Mouse (Mus musculus) T-cell, adult 66 days (primary cell): ENCODE results near the gene Rpl19. TPM values are rescaled to one million over a fixed set of nuclear protein-coding genes. Genes with fewer than 3 reads are reported as not detected.

Experiments used
- total RNA-seq, 2 experiments: library from RNA; stranded (reverse); gene quantifications; 3 replicates in 1 of 2; 4 replicates in 1 of 2; pipeline ENCODE4 v1.2.4; 2023

The Rpl19 gene
- 1,000 to 10,000 TPM; 2,560 to 2,813 TPM for total RNA-seq

DNA sequence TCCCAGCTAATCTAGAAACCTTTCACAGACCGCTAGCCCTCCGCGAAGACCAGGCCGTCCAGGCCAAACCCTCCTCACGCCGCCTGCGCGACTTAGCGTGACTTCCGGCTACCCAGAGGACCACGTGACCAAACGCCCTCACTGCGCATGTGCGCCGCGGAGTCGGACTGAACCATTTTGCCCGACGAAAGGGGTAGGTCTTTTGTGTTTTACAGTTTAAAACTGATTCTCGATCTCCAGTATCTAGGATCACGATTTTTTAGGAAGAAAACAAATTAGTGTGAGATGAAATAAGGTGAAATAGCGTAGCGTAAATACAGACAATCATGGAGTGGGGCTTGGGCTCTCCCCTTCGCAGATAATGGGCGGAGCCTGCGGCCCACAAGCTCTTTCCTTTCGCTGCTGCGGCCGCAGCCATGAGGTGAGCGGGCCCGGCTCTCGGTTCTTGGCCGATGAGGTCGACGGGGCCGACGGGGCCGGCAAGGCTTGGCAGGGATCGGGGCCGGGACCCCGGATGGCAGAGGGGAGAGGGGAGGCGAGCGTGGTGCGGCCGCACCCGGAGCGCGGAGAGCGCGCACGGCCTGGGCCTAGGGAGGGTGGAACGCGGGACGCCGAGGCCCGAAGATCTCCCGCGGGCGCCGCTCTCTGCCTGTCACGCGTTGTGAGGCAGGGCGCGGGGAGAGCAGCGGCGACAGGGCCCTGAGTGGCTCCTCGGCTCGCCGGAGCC lies at the start of gene Rpl19:
Rpl19 (plus strand) TSS at position 141 of the 727 bp plus-strand sequence.

DNA sequence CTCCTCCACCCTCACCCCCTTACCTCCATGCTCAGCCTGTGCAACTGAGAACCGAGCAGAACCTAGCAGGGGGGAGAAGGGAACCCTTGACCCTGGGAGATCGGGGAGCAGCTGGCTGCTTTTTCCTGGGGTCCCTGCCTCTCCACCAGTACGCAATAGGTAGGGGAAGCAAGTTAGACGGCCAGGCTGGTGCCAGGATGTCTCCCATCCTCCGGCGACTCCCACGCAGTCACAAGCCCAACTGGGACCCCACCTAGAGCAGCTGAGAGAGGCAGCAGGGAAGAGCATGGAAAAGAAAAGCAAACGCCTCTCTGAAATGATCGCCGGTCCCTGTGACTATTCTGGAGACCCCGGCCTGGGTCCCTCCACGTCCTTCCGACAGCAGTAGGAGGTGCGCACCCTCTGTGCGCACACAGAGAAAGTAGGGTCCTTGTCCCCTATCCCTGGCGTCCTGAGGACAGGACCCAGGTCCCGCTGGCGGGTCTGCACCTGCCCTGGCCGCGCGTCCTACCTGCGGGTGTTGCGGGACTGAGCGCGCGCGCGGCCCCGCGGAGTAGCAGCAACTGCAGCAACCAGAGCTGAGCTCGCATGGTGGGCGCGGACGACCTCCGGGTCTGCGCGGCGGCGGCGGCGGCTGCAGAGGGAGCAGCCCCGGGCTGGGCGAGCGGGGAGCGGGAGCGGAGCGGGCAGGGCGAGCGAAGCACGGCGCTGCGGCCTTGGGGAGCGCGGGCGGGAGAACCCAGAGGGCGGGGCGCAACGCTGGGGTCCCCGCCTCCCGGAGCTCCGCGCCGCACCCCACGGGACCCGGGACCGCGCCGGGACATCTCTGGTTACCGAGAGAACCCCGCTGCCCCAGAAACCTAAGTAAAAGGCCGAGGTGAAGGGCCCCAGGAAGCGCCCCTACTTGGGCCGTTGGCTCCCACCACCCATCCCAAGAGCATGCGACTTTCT lies 40.5 kb upstream of the Rpl19 start, which contains the start of gene Plxdc1:
Plxdc1 (minus strand) TSS at position 718 of the 951 bp plus-strand sequence.

GRCm38 (mm10) chr11:97995564-97996288 lies 30.8 kb upstream of the Rpl19 start, which contains the start of gene Arl5c:
Arl5c (minus strand) TSS chr11:97996181.

DNA sequence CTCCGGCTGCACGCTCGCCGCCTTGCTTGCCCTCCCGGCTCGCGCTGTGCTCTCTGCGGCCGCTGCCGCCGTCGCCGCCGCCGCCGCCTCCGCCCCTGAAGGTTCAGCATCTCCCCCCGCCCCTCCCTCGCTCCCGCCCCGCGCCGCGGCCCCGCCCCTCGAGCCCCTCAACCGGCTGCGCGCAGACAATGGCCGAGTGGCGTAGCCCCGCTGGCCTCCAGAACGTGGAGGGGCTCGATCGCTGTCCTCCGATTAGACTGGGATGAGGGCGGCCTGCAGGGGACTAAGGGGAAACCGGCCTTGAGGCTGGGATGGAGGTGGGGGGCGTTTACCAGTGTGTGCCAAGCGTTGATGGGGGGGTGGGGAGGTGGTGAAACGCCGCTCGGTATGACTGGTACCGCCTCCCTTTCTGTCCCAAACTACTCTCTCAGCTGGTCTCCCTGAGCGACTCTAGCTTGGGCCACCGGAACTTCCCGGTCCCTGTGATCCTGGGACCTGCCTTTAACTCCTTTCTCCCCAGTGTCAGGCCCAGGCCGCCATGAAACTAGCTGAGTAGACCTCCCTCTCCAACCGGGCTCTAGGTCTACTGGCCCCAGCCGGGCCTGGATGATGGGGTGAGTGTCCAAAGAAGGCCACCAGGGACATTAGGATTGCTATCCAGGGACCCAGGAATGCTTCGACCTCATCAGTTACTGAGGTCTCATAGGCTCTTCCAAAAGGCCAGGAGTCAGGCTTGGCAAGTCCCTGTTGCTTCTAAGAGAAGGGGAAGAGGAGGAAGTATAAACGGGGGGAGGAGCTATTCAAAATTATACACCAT lies 3.7 kb upstream of the Rpl19 start, which contains the start of gene Cacnb1:
Cacnb1 (minus strand) TSS at position 480 of the 817 bp plus-strand sequence.

DNA sequence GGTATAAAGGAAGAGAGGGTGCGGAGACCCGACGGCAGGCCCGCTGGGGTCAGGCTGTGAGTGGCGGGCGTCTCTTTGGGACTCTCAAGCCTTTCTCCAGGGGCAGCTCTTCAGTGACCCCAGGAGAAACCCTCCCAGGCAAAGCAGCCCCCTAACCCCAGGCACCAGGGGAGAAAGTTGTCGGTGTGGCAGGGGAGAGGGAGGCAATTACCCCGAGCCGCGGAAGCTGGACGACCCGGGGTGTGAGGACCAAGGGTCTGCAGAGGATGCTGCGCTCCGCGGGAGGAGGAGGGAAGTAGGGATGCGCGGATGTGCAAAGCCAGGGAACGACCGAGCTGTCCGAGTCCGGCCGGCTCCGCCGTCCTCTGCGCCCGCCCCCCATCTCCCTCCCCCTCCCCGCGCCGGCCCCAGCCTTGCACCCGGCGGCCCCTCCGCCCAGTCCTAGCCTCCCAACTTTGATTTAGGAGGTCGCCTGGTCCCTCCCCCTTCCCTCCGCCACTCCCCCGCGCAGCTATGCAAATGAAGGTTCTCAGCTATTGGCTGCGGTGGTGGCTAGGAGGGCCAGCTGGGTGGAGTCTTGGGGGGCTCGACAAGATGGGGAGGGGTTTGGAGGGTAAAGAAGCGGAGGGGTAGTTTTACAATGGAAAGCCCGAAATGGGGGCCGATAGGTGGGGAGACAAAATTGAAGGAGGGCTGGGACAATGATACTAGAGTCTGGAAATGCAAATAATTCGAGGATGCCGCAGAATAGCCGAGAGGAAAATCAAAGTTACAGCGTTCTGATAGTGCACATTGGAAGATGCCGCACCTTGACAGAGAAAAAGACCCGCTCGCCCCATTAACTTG lies 26.7 kb downstream of the Rpl19 start, which contains the start of gene Stac2:
Stac2 (minus strand) TSS at position 474 of the 846 bp plus-strand sequence.

Other genes with a start within 250 kb of the Rpl19 start
- gene Rpl23, start 244.3 kb upstream of the Rpl19 start, total RNA-seq: 1,000 to 10,000 TPM; 2,425 to 2,559 TPM
- gene Lasp1, start 227.7 kb upstream of the Rpl19 start, total RNA-seq: 100 to 1,000 TPM; 155 to 156 TPM
- gene B230217C12Rik, start 185.9 kb upstream of the Rpl19 start, total RNA-seq: 1 to 10 TPM; 2.5 to 4.0 TPM
- gene Fbxo47, start 142.6 kb upstream of the Rpl19 start, total RNA-seq: under 1 TPM; 0.44 to 0.86 TPM
- gene Plxdc1, start 40.3 kb upstream of the Rpl19 start, total RNA-seq: 1 to 10 TPM; 1.6 to 2.8 TPM
- gene Arl5c, start 30.5 kb upstream of the Rpl19 start, total RNA-seq: 10 to 100 TPM; 73.4 to 75.4 TPM
- gene Cacnb1, start 3.7 kb upstream of the Rpl19 start, total RNA-seq: 10 to 100 TPM; 26.4 to 32.3 TPM
- under 1 TPM; 0.52 to 0.71 TPM for gene Stac2, start 26.8 kb downstream of the Rpl19 start, total RNA-seq
- gene Fbxl20, start 123.7 kb downstream of the Rpl19 start, total RNA-seq: 10 to 100 TPM; 47.0 to 47.5 TPM
- gene Med1, start 166.6 kb downstream of the Rpl19 start, total RNA-seq: 10 to 100 TPM; 76.9 to 80.2 TPM
- 100 to 1,000 TPM; 108 to 113 TPM for gene Cdk12, start 176.3 kb downstream of the Rpl19 start, total RNA-seq